29 mouse cellular contexts compared by ENCODE assay signal in the genomic region with DNA sequence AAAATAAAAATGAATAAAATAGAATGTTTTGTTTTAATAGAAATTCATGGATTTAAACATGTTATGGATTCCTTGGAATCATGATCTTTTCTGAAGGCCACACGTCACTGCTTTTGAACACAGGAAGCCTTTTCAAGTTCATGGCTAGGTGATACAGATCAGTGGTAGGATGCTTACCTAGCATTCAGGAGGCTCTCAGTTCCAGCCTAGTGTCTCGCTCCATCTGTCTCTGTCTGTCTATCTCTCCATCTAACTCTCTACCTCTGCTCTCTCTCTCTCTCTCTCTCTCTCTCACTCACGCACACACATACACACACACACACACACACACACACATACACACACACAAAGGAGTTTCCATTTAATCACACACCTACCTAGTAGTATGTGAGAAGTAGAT. TPM values are rescaled to one million over a fixed set of nuclear protein-coding genes. Genes with fewer than 3 reads are reported as not detected.
DNase-seq lines count a peak whose midpoint lies in the region; ATAC-seq and TF ChIP-seq lines count a peak whose summit lies in the region.
"Had no signal": no experiment of that assay in that cellular context is flagged by ENCODE, and none has a peak within 500 bp of the region (broad histone marks: within the 10 kb centered on the region; RNA-seq: fewer than 3 reads in every experiment).

No protein-coding gene starts in this region.

- H3K36me3 ChIP-seq in kidney, embryonic 15.5 days = peaks cover 22% of the 10 kb centered on the region

- no peaks in the 10 kb centered on the region for H3K4me1 ChIP-seq in kidney, embryonic 15.5 days
- H3K4me1 ChIP-seq: forebrain, embryonic 10.5 days; forebrain, embryonic 13.5 days; hindbrain, embryonic 10.5 days; hindbrain, embryonic 13.5 days had no signal

- H3K27me3 ChIP-seq in kidney, embryonic 15.5 days = no peaks in the 10 kb centered on the region
- H3K27me3 ChIP-seq: CH12.LX; forebrain, embryonic 13.5 days; hindbrain, embryonic 13.5 days; Patski had no signal

- intact Hi-C loops in gastrocnemius, adult 2 months (cut with DNase I) = no loop called here

- TF ChIP-seq CTCF in gastrocnemius, adult 2 months (IDR thresholded peaks at IDR 0.05) = no peak

- H3K9ac ChIP-seq in kidney, embryonic 15.5 days = no peak overlapping the region
- H3K9ac ChIP-seq: forebrain, embryonic 13.5 days; hindbrain, embryonic 13.5 days had no signal

- H3K4me3 ChIP-seq in gastrocnemius, adult 2 months = no peak overlapping the region
- no peak overlapping the region for H3K4me3 ChIP-seq in kidney, embryonic 15.5 days (replicated peaks)
- H3K4me3 ChIP-seq: forebrain, embryonic 10.5 days; forebrain, embryonic 13.5 days; hindbrain, embryonic 10.5 days; hindbrain, embryonic 13.5 days had no signal

- peak; percentile 83 for DNase-seq in CD4-positive helper T cell, adult 2 months (ENCODE audit: low read depth, low spot score)
- DNase-seq in induced T-regulatory cell, adult 2 months (ENCODE audit: low read depth) = peak; percentile 65
- DNase-seq in gastrocnemius, adult 2 months = no peak
- DNase-seq in frontal cortex, postnatal 10 days (ENCODE audit: low spot score in 2 of 2) = no peak
- DNase-seq: adrenal gland, adult 8-10 months; adrenal gland, postnatal 25 days; B cell, adult 2 months; cerebellum, adult 11-12 months; cerebellum, adult 8-10 months; cerebellum, postnatal 10 days; cerebellum, postnatal 36 days; embryo, embryonic 11 days; gastrocnemius, postnatal 10 days; gastrocnemius, postnatal 36 days; heart, postnatal 36 days; kidney, adult 2 months had no signal

- no peak overlapping the region for H3K4me2 ChIP-seq in kidney, embryonic 15.5 days
- H3K4me2 ChIP-seq: forebrain, embryonic 13.5 days; heart, embryonic 11.5 days; hindbrain, embryonic 13.5 days had no signal

- ATAC-seq in CD4-positive, CD25-positive, alpha-beta regulatory T cell, adult 4 months = peak; percentile 32
- ATAC-seq in kidney, embryonic 15.5 days (replicated peaks; ENCODE audit: low FRiP score) = no peak
- ATAC-seq: forebrain, embryonic 13.5 days; forebrain, embryonic 16.5 days; hindbrain, embryonic 16.5 days; intestine, postnatal 0 days; Patski had no signal

- WGBS in kidney, embryonic 15.5 days = 91% methylated on average over 3 of the region's 3 CpGs

- H3K9me3 ChIP-seq in kidney, embryonic 15.5 days (replicated peaks) = no peaks in the 10 kb centered on the region
- H3K9me3 ChIP-seq: forebrain, embryonic 13.5 days; G1E; hindbrain, embryonic 10.5 days; hindbrain, embryonic 13.5 days had no signal

- H3K27ac ChIP-seq in gastrocnemius, adult 2 months = no peak overlapping the region
- H3K27ac ChIP-seq in kidney, embryonic 15.5 days = no peak overlapping the region
- H3K27ac ChIP-seq: forebrain, embryonic 10.5 days; forebrain, embryonic 13.5 days; hindbrain, embryonic 10.5 days; hindbrain, embryonic 13.5 days had no signal

RNA-seq across cellular contexts. Expression of a gene that starts 15.9 kb away (rescaled TPM):
- 1 to 10 TPM; 4.2 to 4.3 TPM for polyA plus RNA-seq in CD4-positive, CD25-positive, alpha-beta regulatory T cell, adult 4 months (2017; shearing (Covaris generic))
- total RNA-seq in gastrocnemius, adult 2 months (2021) = 1 to 10 TPM; 7.4 to 9.4 TPM
- 25.3 and 26.0 TPM in 2 replicates for polyA plus RNA-seq in kidney, embryonic 15.5 days (2015; fragmentation: Nextera tagmentation; extraction: Ambion mirVana)

RNA-seq across cellular contexts. Expression of a gene that starts 43.4 kb away (rescaled TPM):
- polyA plus RNA-seq in CD4-positive, CD25-positive, alpha-beta regulatory T cell, adult 4 months (2017; shearing (Covaris generic)) = 10 to 100 TPM; 15.1 to 24.4 TPM
- total RNA-seq in gastrocnemius, adult 2 months (2021) = 10 to 100 TPM; 14.1 to 21.3 TPM
- 18.6 and 19.4 TPM in 2 replicates for polyA plus RNA-seq in kidney, embryonic 15.5 days (2015; fragmentation: Nextera tagmentation; extraction: Ambion mirVana)

Comparison
In these comparisons a context has a peak if more than half of its experiments do, and no peak if none do; other contexts are left out.
1. DNase-seq: peak in CD4-positive helper T cell, adult 2 months (single experiment) and induced T-regulatory cell, adult 2 months (single experiment); none in gastrocnemius, adult 2 months (single experiment) and frontal cortex, postnatal 10 days (0 of 2).